Mouse (Mus musculus): ENCODE data around the gene Stoml2. TPM values are rescaled to one million over a fixed set of nuclear protein-coding genes. Genes with fewer than 3 reads are reported as not detected.

Gene Stoml2
- total and polyA plus RNA-seq, 3 experiments = 391 to 480 TPM; not detected in 1

DNA sequence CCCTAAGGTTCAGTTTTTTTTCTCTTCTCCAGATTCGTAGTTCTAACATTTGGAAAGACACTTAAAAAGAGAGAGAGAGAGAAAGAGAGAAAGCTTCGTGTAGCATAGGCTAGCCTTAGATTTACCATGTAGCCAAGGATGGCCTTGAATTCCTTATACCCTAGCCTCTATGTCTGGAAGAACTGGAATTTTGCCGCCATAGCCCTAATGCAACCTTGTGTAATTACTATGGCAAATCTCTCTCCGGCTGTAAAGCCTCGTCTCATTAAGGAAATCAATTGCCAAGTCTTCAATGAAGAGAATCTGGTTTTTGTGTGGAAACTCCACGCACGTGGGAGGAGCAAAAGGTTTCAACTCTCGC lies 26.9 kb upstream of the Stoml2 start:
- no peaks in the 10 kb centered on the region; the same call in 1 of the 2 replicates for H3K79me2 ChIP-seq (ENCODE audit: control insufficient read depth, insufficient read depth, low read length, poor library complexity)
- peaks cover 3 to 7% of the 10 kb centered on the region in 2 experiments; a peak in 3 of 4 replicates for H3K4me1 ChIP-seq (ENCODE audit: control insufficient read depth in 1 of 2, insufficient read depth in 2 of 2, low read length in 2 of 2)
- peaks cover 0 to 10% of the 10 kb centered on the region in 2 experiments; a peak in 2 of 4 replicates for H3K36me3 ChIP-seq (ENCODE audit: control insufficient read depth in 1 of 2, insufficient read depth in 2 of 2, low read length in 2 of 2)
- peak; percentile 8; the same call in 1 of the 2 replicates for TF ChIP-seq MAX (IDR thresholded peaks at IDR 0.05; ENCODE audit: low read length)
- no peak for TF ChIP-seq CHD1 (IDR thresholded peaks at IDR 0.05; ENCODE audit: low read depth, low read length)
- H3K4me3 ChIP-seq (ENCODE audit: control insufficient read depth in 1 of 2, insufficient read depth in 1 of 2, low read depth in 2 of 2, low read length in 2 of 2) = peak overlapping the region; percentile 35 to 36
- H3K9ac ChIP-seq (ENCODE audit: control insufficient read depth, low read depth, low read length, poor library complexity, severe bottlenecking) = peak overlapping the region; percentile 19; the same call in 1 of the 2 replicates
- no peaks in the 10 kb centered on the region for H3K27me3 ChIP-seq (ENCODE audit: control insufficient read depth in 1 of 2, insufficient read depth in 2 of 2, low read length in 2 of 2)
- DNase-seq (ENCODE audit: low read depth, low spot score) = no peak
- no peaks in the 10 kb centered on the region for H3K9me3 ChIP-seq (replicated peaks; ENCODE audit: insufficient read depth, low read length)
- H3K27ac ChIP-seq (ENCODE audit: control insufficient read depth, low read depth, low read length) = no peak overlapping the region

DNA sequence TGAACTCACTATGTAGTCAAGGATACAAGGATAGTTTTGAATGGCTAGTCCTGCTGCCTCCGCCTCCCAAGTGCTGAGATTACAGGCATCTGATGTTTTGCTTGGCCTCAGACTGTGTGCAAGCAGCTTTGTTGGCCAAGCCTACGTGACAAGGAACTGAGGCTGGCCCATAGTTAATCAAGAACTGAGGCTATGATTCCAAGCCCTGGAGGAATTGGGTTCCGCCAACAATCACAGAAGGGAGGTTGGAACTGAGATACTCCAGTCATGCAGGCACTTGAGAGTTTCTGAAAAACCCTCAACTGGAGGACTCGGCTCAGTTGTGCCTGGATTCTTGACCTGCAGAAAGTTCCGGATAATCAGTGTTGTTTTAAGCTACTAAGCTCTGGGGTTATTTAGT lies 26.1 kb upstream of the Stoml2 start:
- H3K27me3 ChIP-seq (ENCODE audit: control insufficient read depth in 1 of 2, insufficient read depth in 2 of 2, low read length in 2 of 2) = no peaks in the 10 kb centered on the region
- H3K4me3 ChIP-seq (ENCODE audit: control insufficient read depth in 1 of 2, insufficient read depth in 1 of 2, low read depth in 2 of 2, low read length in 2 of 2) = no peak overlapping the region
- H3K9ac ChIP-seq (ENCODE audit: control insufficient read depth, low read depth, low read length, poor library complexity, severe bottlenecking) = no peak overlapping the region
- DNase-seq (ENCODE audit: low read depth, low spot score) = no peak
- no peaks in the 10 kb centered on the region; the same call in 1 of the 2 replicates for H3K79me2 ChIP-seq (ENCODE audit: control insufficient read depth, insufficient read depth, low read length, poor library complexity)
- H3K4me1 ChIP-seq (ENCODE audit: control insufficient read depth in 1 of 2, insufficient read depth in 2 of 2, low read length in 2 of 2) = peaks cover 3 to 7% of the 10 kb centered on the region in 2 experiments; a peak in 3 of 4 replicates
- H3K27ac ChIP-seq (ENCODE audit: control insufficient read depth, low read depth, low read length) = no peak overlapping the region
- TF ChIP-seq MYC (IDR thresholded peaks at IDR 0.05; ENCODE audit: low read depth, low read length) = no peak
- TF ChIP-seq ZC3H11A (IDR thresholded peaks at IDR 0.05; ENCODE audit: low read depth, low read length) = no peak
- no peak for TF ChIP-seq BHLHE40 (IDR thresholded peaks at IDR 0.05; ENCODE audit: borderline replicate concordance, low read depth, low read length)
- H3K36me3 ChIP-seq (ENCODE audit: control insufficient read depth in 1 of 2, insufficient read depth in 2 of 2, low read length in 2 of 2) = peaks cover 0 to 10% of the 10 kb centered on the region in 2 experiments; a peak in 2 of 4 replicates
- H3K9me3 ChIP-seq (replicated peaks; ENCODE audit: insufficient read depth, low read length) = no peaks in the 10 kb centered on the region

DNA sequence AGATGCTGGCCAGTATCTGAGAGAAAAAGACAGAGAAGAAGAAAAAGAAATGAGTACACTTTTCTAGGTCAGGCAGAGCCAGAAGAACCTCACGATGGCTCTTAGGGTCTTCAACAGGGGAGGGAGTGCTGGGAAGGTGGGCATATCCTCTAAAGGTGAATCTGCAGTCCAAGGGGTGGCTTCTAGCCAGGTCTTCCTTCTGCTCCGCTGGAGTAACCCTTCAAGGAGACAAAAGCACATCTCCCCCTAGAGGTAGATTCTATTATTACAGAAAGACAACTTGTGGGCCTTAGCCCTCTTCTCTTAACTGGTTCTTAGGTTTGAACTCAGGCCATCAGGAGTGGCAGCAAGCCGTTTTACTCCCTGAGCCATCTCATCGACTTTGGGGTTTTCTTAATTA lies 21.1 kb upstream of the Stoml2 start:
- no peak overlapping the region for H3K4me3 ChIP-seq (ENCODE audit: control insufficient read depth in 1 of 2, insufficient read depth in 1 of 2, low read depth in 2 of 2, low read length in 2 of 2)
- H3K27me3 ChIP-seq (ENCODE audit: control insufficient read depth in 1 of 2, insufficient read depth in 2 of 2, low read length in 2 of 2) = no peaks in the 10 kb centered on the region
- no peaks in the 10 kb centered on the region for H3K36me3 ChIP-seq (ENCODE audit: control insufficient read depth in 1 of 2, insufficient read depth in 2 of 2, low read length in 2 of 2)
- peak; percentile 87 for DNase-seq (ENCODE audit: low read depth, low spot score)
- 0 out of 2 replicates have a peak overlapping the region, but pooled peaks have one; percentile 4 for H3K9ac ChIP-seq (ENCODE audit: control insufficient read depth, low read depth, low read length, poor library complexity, severe bottlenecking)
- no peaks in the 10 kb centered on the region for H3K4me1 ChIP-seq (ENCODE audit: control insufficient read depth in 1 of 2, insufficient read depth in 2 of 2, low read length in 2 of 2)
- no peaks in the 10 kb centered on the region for H3K79me2 ChIP-seq (ENCODE audit: control insufficient read depth, insufficient read depth, low read length, poor library complexity)
- no peak overlapping the region for H3K27ac ChIP-seq (ENCODE audit: control insufficient read depth, low read depth, low read length)
- no peaks in the 10 kb centered on the region for H3K9me3 ChIP-seq (replicated peaks; ENCODE audit: insufficient read depth, low read length)
- no peak for TF ChIP-seq ZMIZ1 (IDR thresholded peaks at IDR 0.05; ENCODE audit: low read depth, low read length)
- no peak for TF ChIP-seq POLR2AphosphoS5 (IDR thresholded peaks at IDR 0.05; ENCODE audit: borderline replicate concordance, low read depth, low read length)
- TF ChIP-seq MAFK (IDR thresholded peaks at IDR 0.05; ENCODE audit: borderline replicate concordance, low read depth, low read length) = no peak
- TF ChIP-seq RAD21 (IDR thresholded peaks at IDR 0.05; ENCODE audit: low read depth, low read length) = peak; percentile 51
- no peak for TF ChIP-seq JUND (IDR thresholded peaks at IDR 0.05; ENCODE audit: low read depth, low read length)
- no peak for TF ChIP-seq BHLHE40 (IDR thresholded peaks at IDR 0.05; ENCODE audit: borderline replicate concordance, low read depth, low read length)
- TF ChIP-seq TCF12 (IDR thresholded peaks at IDR 0.05; ENCODE audit: low read depth, low read length) = 0 out of 2 replicates have a peak, but pooled peaks have one; percentile 25
- TF ChIP-seq E2F4 (IDR thresholded peaks at IDR 0.05; ENCODE audit: borderline replicate concordance, low read depth, low read length) = no peak
- 0 out of 2 replicates have a peak, but pooled peaks have one; percentile 18 for TF ChIP-seq HCFC1 (IDR thresholded peaks at IDR 0.05; ENCODE audit: low read depth, low read length)
- TF ChIP-seq MAX (IDR thresholded peaks at IDR 0.05; ENCODE audit: low read length) = no peak
- no peak for TF ChIP-seq GATA1 (IDR thresholded peaks at IDR 0.05; ENCODE audit: low read depth, low read length)
- TF ChIP-seq ELF1 (IDR thresholded peaks at IDR 0.05; ENCODE audit: low read depth, low read length) = no peak
- TF ChIP-seq GABPA (IDR thresholded peaks at IDR 0.05; ENCODE audit: low read depth, low read length) = no peak
- no peak for TF ChIP-seq ZNF384 (IDR thresholded peaks at IDR 0.05; ENCODE audit: low read depth, low read length)
- no peak for TF ChIP-seq RCOR1 (IDR thresholded peaks at IDR 0.05; ENCODE audit: low read depth, low read length)
- TF ChIP-seq EP300 (IDR thresholded peaks at IDR 0.05; ENCODE audit: low read depth in 1 of 2, low read length in 2 of 2) = no peak
- TF ChIP-seq MEF2A (IDR thresholded peaks at IDR 0.05; ENCODE audit: extremely low read depth, insufficient replicate concordance, low read depth, low read length, poor library complexity, severe bottlenecking) = no peak
- TF ChIP-seq CHD2 (IDR thresholded peaks at IDR 0.05; ENCODE audit: low read length) = no peak
- TF ChIP-seq ETS1 (IDR thresholded peaks at IDR 0.05; ENCODE audit: low read depth, low read length) = no peak
- TF ChIP-seq NRF1 (IDR thresholded peaks at IDR 0.05; ENCODE audit: insufficient read depth, low read depth, low read length, poor library complexity, severe bottlenecking) = no peak
- no peak for TF ChIP-seq MXI1 (IDR thresholded peaks at IDR 0.05; ENCODE audit: low read depth, low read length)
- no peak for TF ChIP-seq POLR2AphosphoS2 (IDR thresholded peaks at IDR 0.05; ENCODE audit: low read length)
- peak; percentile 45 for TF ChIP-seq ZC3H11A (IDR thresholded peaks at IDR 0.05; ENCODE audit: low read depth, low read length)

All from MEL (cell line).